Mouse (Mus musculus) embryonic fibroblast, embryonic 13.5 days (primary cell): Measurements from ENCODE around the gene Ufd1.

Experiments
- CTCF ChIP-seq: IDR thresholded peaks from 2 replicates; pipeline ENCODE4 v1.5.1; 2011; ENCODE audit warnings: mild to moderate bottlenecking, control low read depth, low read length, moderate library complexity, borderline replicate concordance; ENCODE audit not compliant: insufficient read depth
- POLR2A ChIP-seq: IDR thresholded peaks from 2 replicates; pipeline ENCODE4 v1.6.1; 2011; ENCODE audit warnings: low read depth, mild to moderate bottlenecking, control low read depth, low read length, moderate library complexity

DNA sequence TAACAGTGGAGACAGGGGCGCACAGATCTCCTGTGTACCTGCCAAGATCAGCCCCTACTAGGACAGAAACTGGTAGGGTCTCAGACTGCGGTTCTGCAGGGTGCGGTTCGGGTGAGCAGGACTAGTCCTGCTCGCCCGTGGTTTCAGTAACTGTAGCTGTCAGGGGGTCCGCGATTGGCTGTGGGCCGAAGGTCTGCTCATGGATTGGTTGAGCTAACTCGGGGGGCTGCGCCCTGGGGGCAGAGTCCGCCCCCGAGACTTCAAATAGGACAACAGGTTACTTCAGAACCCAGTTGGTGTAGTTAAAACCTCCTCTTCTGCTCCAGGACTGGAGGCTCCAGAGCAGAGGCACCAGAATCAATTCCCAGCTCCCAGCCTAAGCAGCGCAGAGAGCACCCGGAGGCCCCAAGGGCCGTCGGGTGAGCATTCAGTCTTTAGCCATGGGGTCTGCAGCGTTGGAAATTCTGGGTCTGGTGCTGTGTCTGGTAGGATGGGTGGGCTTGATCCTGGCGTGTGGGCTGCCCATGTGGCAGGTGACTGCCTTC, 35.0 kb upstream of the Ufd1 start, which contains the start of gene Cldn5:
- TF ChIP-seq POLR2A: no peak
- TF ChIP-seq CTCF: no peak
